Mouse (Mus musculus) urinary bladder, adult 2 months (tissue): ENCODE results near the gene Spz1. TPM values are rescaled to one million over a fixed set of nuclear protein-coding genes. Genes with fewer than 3 reads are reported as not detected.

Experiments
- DNase-seq: peaks from one replicate; pipeline ENCODE4 v3.0.0; 2022; ENCODE audit warnings: low spot score
- polyA plus RNA-seq: library from polyadenylated mRNA; depleted of rRNA; stranded (reverse); fragments of >200 nt; gene quantifications from 2 replicates; pipeline ENCODE4 v1.2.3, GENCODE M21; 2012; rRNA removed

The Spz1 gene
- polyA plus RNA-seq, 1 experiment = not detected

- peak; percentile 28 for DNase-seq
These were observed 4.5 kb upstream of the Spz1 start for GRCm38 (mm10) chr13:92580220-92581043.

- DNase-seq = no peak
These were observed 2.2 kb upstream of the Spz1 start for GRCm38 (mm10) chr13:92578210-92578609.

GRCm38 (mm10) chr13:92576688-92577087 lies 716 bp upstream of the Spz1 start:
- no peak for DNase-seq

GRCm38 (mm10) chr13:92559429-92559828 lies 16.5 kb downstream of the Spz1 start:
- DNase-seq = no peak

GRCm38 (mm10) chr13:92557229-92557628 lies 18.7 kb downstream of the Spz1 start:
- no peak for DNase-seq

GRCm38 (mm10) chr13:92556458-92557126 lies 19.4 kb downstream of the Spz1 start:
- no peak for DNase-seq

- DNase-seq = no peak
These were observed 28.9 kb downstream of the Spz1 start for GRCm38 (mm10) chr13:92547093-92547492.

GRCm38 (mm10) chr13:92540997-92541396 lies 35.0 kb downstream of the Spz1 start:
- no peak for DNase-seq

GRCm38 (mm10) chr13:92539126-92539525 lies 36.8 kb downstream of the Spz1 start:
- no peak for DNase-seq

GRCm38 (mm10) chr13:92533801-92534200 lies 42.2 kb downstream of the Spz1 start:
- no peak for DNase-seq

- DNase-seq = no peak
These were observed 43.8 kb downstream of the Spz1 start for GRCm38 (mm10) chr13:92532216-92532615.

- DNase-seq = no peak
These were observed 44.7 kb downstream of the Spz1 start for GRCm38 (mm10) chr13:92531237-92531636.

- DNase-seq = peak; percentile 99
These were observed 45.2 kb downstream of the Spz1 start, which contains the start of gene Zfyve16 for GRCm38 (mm10) chr13:92530721-92531211. Gene Zfyve16, minus strand, starts transcription at chr13:92530868.

- DNase-seq = no peak
These were observed 45.9 kb downstream of the Spz1 start for GRCm38 (mm10) chr13:92529828-92530720.

Other genes with a start within 250 kb of the Spz1 start
- 1.7 TPM in 2 replicates for gene Dhfr, start 221.4 kb downstream of the Spz1 start, polyA plus RNA-seq
- gene Msh3, start 221.2 kb downstream of the Spz1 start, polyA plus RNA-seq = 8.8 and 10.2 TPM in 2 replicates
- gene Ankrd34b, start 150.3 kb downstream of the Spz1 start, polyA plus RNA-seq = not detected in 2 replicates
- 8.4 and 9.8 TPM in 2 replicates for gene Fam151b, start 92.2 kb downstream of the Spz1 start, polyA plus RNA-seq
- gene Zfyve16, start 45.3 kb downstream of the Spz1 start, polyA plus RNA-seq = 10.3 and 10.7 TPM in 2 replicates
- 41.7 and 44.6 TPM in 2 replicates for gene Serinc5, start 34.9 kb upstream of the Spz1 start, polyA plus RNA-seq
- gene Thbs4, start 218.6 kb upstream of the Spz1 start, polyA plus RNA-seq = 0.38 and 0.43 TPM in 2 replicates